Mouse (Mus musculus) lung, embryonic 16.5 days (tissue): ENCODE data around the gene Cdh13. TPM values are rescaled to one million over a fixed set of nuclear protein-coding genes. Genes with fewer than 3 reads are reported as not detected.
A peak's percentile ranks its signal among the peaks of the same experiment; 100 is the strongest.

Experiments
- ATAC-seq: fragments of 200-750 bp; cut with Nextera tagmentation; 2 replicates; pipeline ENCODE4 v1.8.0; 2017; ENCODE audit warnings: low read depth, mild to moderate bottlenecking, moderate library complexity
- H3K27ac ChIP-seq: fragments of 300-500 bp; sonication (generic); 2 replicates; pipeline ENCODE4 v1.5.1; 2014; ENCODE audit warnings: mild to moderate bottlenecking, control low read depth, low read length
- H3K27me3 ChIP-seq: fragments of 300-500 bp; sonication (generic); 2 replicates; pipeline ENCODE4 v1.6.1; 2014; ENCODE audit warnings: low read depth, low read length, mixed read lengths; ENCODE audit not compliant: control insufficient read depth, insufficient read depth
- H3K36me3 ChIP-seq: fragments of 300-500 bp; sonication (generic); 2 replicates; pipeline ENCODE4 v1.6.1; 2014; ENCODE audit warnings: low read length; ENCODE audit not compliant: control insufficient read depth, insufficient read depth
- H3K4me1 ChIP-seq: fragments of 300-500 bp; sonication (generic); replicated peaks from 2 replicates; pipeline ENCODE4 v1.6.1; 2014; ENCODE audit warnings: low read length, mixed read lengths; ENCODE audit not compliant: control insufficient read depth, insufficient read depth
- H3K4me2 ChIP-seq: fragments of 300-500 bp; sonication (generic); 2 replicates; pipeline ENCODE4 v1.6.1; 2014; ENCODE audit warnings: low read depth, low read length, control low read depth
- H3K4me3 ChIP-seq: fragments of 300-500 bp; sonication (generic); 2 replicates; pipeline ENCODE4 v1.5.1; 2014; ENCODE audit warnings: mild to moderate bottlenecking, low read length, control low read depth
- H3K9ac ChIP-seq: fragments of 300-500 bp; sonication (generic); 2 replicates; pipeline ENCODE4 v1.6.1; 2014; ENCODE audit warnings: low read length, control low read depth
- H3K9me3 ChIP-seq: fragments of 300-500 bp; sonication (generic); 2 replicates; pipeline ENCODE4 v1.6.1; 2016; ENCODE audit warnings: low read length; ENCODE audit not compliant: control insufficient read depth
- WGBS: fragments of 180-500 bp; shearing (Covaris S2); extraction: QIAGEN DNeasy Blood & Tissue Kit; methylation state at CpG from one replicate; pipeline ENCODE4 v1.1.7; 2014; 5-methylcytosine and 5-hydroxymethylcytosine counted together
- polyA plus RNA-seq: library from polyadenylated mRNA; unstranded; fragments of >200 nt; fragmentation: Nextera tagmentation; extraction: Ambion mirVana; gene quantifications from 2 replicates; pipeline ENCODE4 v1.2.1, GENCODE M21; 2015

Gene Cdh13
- polyA plus RNA-seq, 1 experiment from 2014 or later: 5.8 TPM

DNA sequence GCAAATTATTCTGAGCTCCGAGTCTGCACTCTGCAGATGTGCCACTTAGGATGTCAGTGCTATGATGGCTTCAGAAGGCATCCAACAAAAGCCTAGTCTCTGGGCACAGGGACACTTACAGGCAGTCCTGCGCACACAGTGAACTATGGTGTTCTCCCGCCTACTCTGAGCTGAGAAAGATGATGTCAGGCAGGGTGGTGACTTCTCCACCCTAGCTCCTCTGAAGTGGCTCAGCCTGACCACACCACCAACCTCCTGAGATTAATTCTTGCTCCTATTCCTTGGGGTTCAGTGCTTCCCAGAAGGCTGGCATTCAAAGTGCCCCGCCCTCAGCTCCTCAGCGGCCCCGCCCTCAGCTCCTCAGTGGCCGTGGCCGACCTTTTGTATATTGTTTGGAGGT, 219.0 kb downstream of the Cdh13 start:
- no peaks in the 10 kb centered on the region for H3K36me3 ChIP-seq
- H3K9me3 ChIP-seq: no peaks in the 10 kb centered on the region
- H3K27ac ChIP-seq: no peak overlapping the region
- no peak for ATAC-seq
- H3K4me2 ChIP-seq: no peak overlapping the region
- 71% methylated on average over 8 of the region's 8 CpGs for WGBS
- H3K4me1 ChIP-seq: no peaks in the 10 kb centered on the region
- H3K9ac ChIP-seq: no peak overlapping the region
- H3K27me3 ChIP-seq: no peaks in the 10 kb centered on the region
- no peak overlapping the region for H3K4me3 ChIP-seq

DNA sequence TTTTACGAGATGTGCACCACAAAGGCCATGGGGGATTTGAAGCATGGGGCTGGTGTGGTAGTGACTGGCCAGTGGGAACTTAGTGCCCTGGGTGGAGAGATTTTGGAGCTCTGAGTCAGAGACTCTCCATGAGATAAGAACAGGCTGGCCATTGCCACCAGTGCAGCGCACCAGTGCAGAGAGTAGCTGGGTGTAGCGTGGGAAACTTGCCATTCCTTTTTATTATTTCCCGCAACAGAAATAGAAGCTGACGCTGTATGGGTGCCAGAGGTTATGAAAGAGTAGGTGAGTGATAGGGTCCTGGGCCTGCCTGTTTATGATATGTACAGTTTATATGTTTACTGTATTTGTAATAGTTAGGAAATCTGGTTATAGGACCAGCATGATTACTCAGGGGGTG, 225.9 kb downstream of the Cdh13 start:
- Histone ChIP-seq H3K9me3 (no peaks in the 10 kb centered on the region), H3K27ac (no peak overlapping the region), H3K9ac (no peak overlapping the region), H3K27me3 (no peaks in the 10 kb centered on the region), H3K4me2 (no peak overlapping the region), H3K4me1 (no peaks in the 10 kb centered on the region), H3K36me3 (no peaks in the 10 kb centered on the region), H3K4me3 (no peak overlapping the region)
- ATAC-seq: no peak
- 81% methylated on average over 5 of the region's 5 CpGs for WGBS

GRCm38 (mm10) chr8:118513259-118513658, 229.7 kb downstream of the Cdh13 start:
- H3K4me3 ChIP-seq: no peak overlapping the region
- H3K9me3 ChIP-seq: no peaks in the 10 kb centered on the region
- H3K4me1 ChIP-seq: peaks cover 5% of the 10 kb centered on the region
- no peaks in the 10 kb centered on the region for H3K36me3 ChIP-seq
- H3K27me3 ChIP-seq: no peaks in the 10 kb centered on the region
- H3K4me2 ChIP-seq: no peak overlapping the region
- H3K9ac ChIP-seq: no peak overlapping the region
- ATAC-seq: peak; percentile 41; the same call in 1 of the 2 replicates
- no peak overlapping the region for H3K27ac ChIP-seq
- WGBS: 40% methylated on average over 6 of the region's 6 CpGs

DNA sequence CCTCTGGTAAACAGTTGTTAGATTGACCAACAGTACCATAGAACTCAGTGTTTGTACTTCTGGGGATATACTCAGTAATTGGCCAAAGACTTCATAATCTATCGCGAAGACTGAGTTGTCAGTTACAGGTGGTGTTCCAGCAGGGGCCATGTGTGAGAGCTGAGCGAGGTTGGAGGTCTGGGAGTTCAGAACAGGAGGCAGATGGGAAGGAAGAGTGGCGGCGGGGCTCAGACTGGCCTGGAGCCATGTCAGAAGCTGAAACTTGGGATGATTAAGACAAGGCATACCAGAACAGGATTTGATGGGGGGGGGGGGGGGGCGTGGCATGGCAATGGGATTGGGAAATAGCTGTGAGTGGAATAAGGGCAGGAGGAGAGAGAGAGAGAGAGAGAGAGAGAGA, 232.1 kb downstream of the Cdh13 start:
- WGBS: 89% methylated on average over 5 of the region's 6 CpGs
- no peaks in the 10 kb centered on the region for H3K27me3 ChIP-seq
- no peak for ATAC-seq
- no peaks in the 10 kb centered on the region for H3K36me3 ChIP-seq
- H3K4me1 ChIP-seq: peaks cover 11% of the 10 kb centered on the region
- no peaks in the 10 kb centered on the region for H3K9me3 ChIP-seq
- no peak overlapping the region for H3K9ac ChIP-seq
- no peak overlapping the region for H3K27ac ChIP-seq
- H3K4me2 ChIP-seq: no peak overlapping the region
- no peak overlapping the region for H3K4me3 ChIP-seq

DNA sequence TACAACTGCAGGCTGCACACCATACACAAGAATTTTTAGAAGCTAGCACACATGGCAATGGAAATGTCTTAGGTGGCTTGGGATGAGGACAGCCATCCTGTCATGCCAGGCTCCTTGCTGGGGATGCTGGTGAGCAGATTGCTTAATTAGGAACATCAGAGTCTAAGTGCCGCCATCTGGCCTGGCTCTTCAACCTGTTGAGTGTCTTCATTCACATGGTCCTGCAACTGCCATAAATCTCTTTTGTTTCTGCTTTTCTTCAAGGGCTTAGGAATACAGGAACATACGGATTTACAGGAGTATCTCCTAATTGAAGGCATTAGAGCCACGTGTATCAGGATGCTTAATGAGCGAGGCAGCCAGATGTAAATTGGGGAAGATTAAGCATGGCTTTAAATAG, 233.5 kb downstream of the Cdh13 start:
- Histone ChIP-seq H3K9ac (no peak overlapping the region), H3K27ac (no peak overlapping the region), H3K27me3 (no peaks in the 10 kb centered on the region), H3K4me3 (no peak overlapping the region), H3K4me1 (peaks cover 11% of the 10 kb centered on the region), H3K36me3 (no peaks in the 10 kb centered on the region), H3K9me3 (no peaks in the 10 kb centered on the region), H3K4me2 (no peak overlapping the region)
- no peak for ATAC-seq
- WGBS: 69% methylated on average over 4 of the region's 4 CpGs

DNA sequence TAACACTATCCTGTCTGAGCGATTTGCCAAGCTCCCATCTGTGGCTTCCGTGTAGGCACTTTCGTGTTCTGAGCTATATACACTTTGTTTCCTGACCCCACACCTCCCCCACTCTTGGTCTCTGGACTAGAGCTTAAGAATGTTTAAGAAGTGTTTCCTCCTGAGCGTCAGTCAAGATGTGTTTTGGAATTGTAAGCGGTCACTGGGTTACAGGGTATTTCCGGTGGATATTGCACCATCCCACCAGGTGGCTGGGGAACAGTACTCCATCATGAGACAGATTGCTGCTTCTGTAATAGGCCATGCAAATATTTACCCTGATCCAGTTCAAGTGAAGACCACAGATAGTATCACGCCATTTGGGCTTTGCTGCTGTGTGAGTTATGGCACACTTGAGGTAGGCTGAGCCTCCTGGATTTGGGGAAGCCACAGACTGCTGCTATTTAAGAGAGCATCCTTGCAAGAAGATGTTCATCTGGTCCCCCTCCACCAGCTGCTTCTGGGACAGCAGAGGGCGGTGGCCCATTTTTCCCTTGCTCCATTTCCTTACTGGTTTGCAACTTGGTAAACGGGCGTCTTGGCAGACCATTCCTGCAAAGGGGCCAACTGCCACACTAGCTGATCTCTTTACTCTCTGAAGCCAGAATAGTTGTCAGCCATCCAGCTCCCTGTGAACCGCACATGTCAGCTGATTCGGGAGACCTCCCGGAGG, 234.7 kb downstream of the Cdh13 start:
- H3K27ac ChIP-seq: peak overlapping the region; percentile 33; the same call in 1 of the 2 replicates
- H3K4me1 ChIP-seq: peaks cover 11% of the 10 kb centered on the region
- no peaks in the 10 kb centered on the region for H3K27me3 ChIP-seq
- no peaks in the 10 kb centered on the region for H3K36me3 ChIP-seq
- peak; percentile 74 for ATAC-seq
- H3K9ac ChIP-seq: no peak overlapping the region
- H3K4me3 ChIP-seq: no peak overlapping the region
- H3K4me2 ChIP-seq: no peak overlapping the region
- no peaks in the 10 kb centered on the region for H3K9me3 ChIP-seq
- WGBS: 24% methylated on average over 13 of the region's 13 CpGs

DNA sequence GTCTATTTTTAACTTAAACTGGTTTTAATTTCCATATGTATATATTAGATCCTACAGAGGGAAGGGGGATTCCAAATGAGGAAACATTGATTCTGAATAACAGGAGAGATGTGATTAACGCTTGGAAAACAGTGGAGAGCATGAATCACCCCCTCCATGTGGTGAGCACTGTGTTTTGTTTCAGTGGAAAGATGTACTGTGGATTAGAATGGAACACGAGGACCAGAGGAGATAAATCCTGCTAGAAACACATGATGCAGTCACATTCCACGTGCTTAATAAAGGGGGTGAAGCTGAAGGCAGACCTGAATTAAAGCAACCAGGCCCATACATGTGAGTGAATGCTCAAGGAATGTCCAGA, 235.2 kb downstream of the Cdh13 start:
- WGBS: 33% methylated on average over 3 of the region's 3 CpGs
- no peak overlapping the region for H3K4me3 ChIP-seq
- peaks cover 11% of the 10 kb centered on the region for H3K4me1 ChIP-seq
- no peak overlapping the region for H3K4me2 ChIP-seq
- no peaks in the 10 kb centered on the region for H3K9me3 ChIP-seq
- no peaks in the 10 kb centered on the region for H3K27me3 ChIP-seq
- H3K36me3 ChIP-seq: no peaks in the 10 kb centered on the region
- no peak for ATAC-seq
- H3K9ac ChIP-seq: no peak overlapping the region
- H3K27ac ChIP-seq: peak overlapping the region; percentile 33; the same call in 1 of the 2 replicates

DNA sequence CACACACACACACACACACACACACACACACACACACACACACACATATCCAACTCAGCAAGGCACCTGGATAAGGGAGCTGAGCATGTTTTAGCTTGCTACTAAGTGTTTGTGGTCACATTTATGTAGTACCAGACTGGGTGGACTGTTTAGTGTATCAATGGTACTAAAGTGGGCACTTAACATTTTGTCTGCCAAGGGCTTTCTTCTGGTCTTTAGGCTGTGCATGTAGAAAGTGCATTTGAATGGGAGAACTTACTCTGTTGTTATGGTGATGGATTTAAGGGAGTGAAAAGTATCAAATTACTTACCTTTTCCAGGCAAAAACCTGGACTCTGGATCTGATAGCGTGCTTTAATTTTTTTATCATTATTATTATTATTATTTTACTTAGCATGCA, 240.4 kb downstream of the Cdh13 start:
- Histone ChIP-seq H3K36me3 (no peaks in the 10 kb centered on the region), H3K9ac (no peak overlapping the region), H3K4me3 (no peak overlapping the region), H3K27me3 (no peaks in the 10 kb centered on the region), H3K27ac (no peak overlapping the region), H3K4me2 (no peak overlapping the region), H3K9me3 (no peaks in the 10 kb centered on the region), H3K4me1 (no peaks in the 10 kb centered on the region)
- no peak for ATAC-seq
- WGBS: 76% methylated on average over 1 of the region's 1 CpGs

GRCm38 (mm10) chr8:118538816-118539558, 255.5 kb downstream of the Cdh13 start:
- WGBS: 78% methylated on average over 8 of the region's 8 CpGs
- no peak overlapping the region for H3K9ac ChIP-seq
- H3K27me3 ChIP-seq: no peaks in the 10 kb centered on the region
- H3K9me3 ChIP-seq: no peaks in the 10 kb centered on the region
- no peak for ATAC-seq
- H3K4me3 ChIP-seq: no peak overlapping the region
- no peaks in the 10 kb centered on the region for H3K4me1 ChIP-seq
- H3K36me3 ChIP-seq: no peaks in the 10 kb centered on the region
- H3K4me2 ChIP-seq: no peak overlapping the region
- H3K27ac ChIP-seq: no peak overlapping the region
